Mouse (Mus musculus): ENCODE data around the gene Gm13271. TPM values are rescaled to one million over a fixed set of nuclear protein-coding genes. Genes with fewer than 3 reads are reported as not detected.

Gene Gm13271
- not detected for polyA plus RNA-seq (2014; fragmentation: Illumina TruSeq; extraction: RNeasy Lipid Tissue Mini Kit (QIAGEN cat#74804); ENCODE audit: low read depth, low replicate concordance)

DNA sequence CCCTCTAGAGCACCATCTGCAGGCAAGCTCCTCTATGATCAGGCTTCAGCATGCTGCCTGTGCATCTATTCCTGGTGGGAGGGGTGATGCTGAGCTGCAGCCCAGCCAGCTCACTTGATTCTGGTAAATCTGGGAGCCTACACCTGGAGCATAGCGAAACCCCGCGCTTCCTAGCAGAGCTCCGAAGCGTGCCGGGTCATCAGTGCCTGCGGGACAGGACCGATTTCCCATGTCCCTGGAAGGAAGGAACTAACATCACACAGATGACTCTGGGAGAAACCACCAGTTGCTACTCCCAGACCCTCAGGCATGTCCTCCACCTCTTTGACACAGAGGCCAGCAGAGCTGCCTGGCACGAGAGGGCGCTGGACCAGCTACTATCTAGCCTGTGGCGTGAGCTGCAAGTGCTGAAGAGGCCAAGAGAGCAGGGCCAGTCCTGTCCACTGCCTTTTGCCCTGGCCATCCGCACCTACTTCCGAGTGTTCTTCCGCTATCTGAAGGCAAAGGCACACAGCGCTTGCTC, at the start of gene Gm13271:
Gene Gm13271, plus strand, starts transcription at position 51 of the 523 bp plus-strand sequence.

DNA sequence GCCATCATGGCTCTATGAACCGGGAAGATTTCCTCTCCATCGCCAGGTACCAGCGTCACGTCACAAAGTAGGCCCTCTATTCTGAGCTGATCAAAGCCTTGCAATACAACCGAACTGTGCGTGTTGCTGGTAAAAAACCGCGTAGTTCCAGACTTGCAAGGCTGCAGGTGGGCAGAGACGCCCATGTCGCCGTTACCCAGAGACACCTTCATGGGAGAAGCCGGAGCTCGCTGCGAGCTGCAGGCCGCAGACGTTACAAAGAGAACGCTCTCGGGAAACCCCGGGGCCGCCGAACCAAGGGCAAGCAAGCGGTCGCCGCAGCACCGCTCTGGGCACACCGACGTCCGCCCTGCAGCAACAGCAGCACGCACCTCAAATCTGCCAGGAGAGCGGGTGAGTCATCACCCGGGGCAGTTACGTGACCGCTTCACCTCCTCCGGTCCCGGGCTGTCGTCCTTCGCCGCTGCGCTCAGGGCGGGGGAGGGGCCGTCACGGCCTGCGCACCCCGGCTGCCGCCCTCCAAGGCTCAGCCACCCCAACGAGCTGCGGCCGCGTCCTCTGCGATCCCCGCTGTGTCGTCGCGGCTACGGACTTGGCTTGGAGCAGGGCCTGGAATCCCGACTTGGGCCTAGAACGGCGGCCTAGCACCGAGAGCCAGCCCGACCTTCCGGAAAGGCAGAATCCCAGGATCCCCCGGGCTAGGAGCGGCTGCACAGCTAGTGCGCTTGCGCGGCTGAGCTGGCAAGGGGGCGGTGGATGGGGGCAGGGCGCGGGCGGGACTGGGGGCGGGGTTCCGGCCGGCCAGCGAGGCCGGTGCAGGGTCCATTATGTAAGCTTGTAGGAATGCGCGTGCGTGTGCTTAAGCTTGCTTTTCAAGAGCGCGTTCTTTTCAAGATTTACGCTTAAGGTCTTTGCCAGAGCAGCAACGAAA, 32.6 kb upstream of the Gm13271 start, which contains the start of the genes Gm26566 and Klhl9:
Gene Gm26566, plus strand, starts transcription at position 15 of the 931 bp plus-strand sequence.
Gene Klhl9, minus strand, starts transcription at position 675 of the 931 bp plus-strand sequence.

DNA sequence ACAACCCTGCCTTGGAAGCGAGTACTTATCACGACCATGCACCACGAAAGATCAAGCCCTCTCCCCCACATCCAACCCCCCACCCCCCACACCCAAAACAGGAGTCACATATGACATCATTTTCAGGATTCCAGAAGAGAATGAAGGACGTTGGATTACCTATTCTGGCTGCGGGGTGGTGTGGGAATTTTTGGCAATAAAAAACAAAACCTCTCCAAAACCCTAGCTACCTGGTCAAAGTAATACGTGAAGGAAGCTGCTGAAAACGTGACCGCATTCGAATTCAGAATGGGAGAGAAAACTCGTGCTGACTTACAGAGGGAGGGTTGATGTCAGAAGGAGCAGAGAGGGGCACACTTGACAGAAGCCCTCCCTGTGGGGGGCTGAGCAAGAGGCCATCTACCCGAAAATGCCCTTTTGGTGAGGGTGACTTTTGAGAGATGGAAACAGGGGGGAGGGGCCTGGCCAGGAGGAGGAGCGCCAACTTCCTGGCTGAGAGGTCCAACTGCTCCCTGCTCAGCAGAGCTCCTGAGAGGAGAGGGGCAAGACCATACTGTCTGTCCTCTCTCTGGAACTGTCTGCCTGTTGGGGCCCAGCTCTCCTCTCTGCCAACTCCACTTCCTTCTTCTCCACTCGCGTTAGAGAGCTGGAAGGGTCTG, 5.1 kb downstream of the Gm13271 start, which contains the start of gene Gm13283:
Gene Gm13283, plus strand, starts transcription at position 510 of the 659 bp plus-strand sequence.

DNA sequence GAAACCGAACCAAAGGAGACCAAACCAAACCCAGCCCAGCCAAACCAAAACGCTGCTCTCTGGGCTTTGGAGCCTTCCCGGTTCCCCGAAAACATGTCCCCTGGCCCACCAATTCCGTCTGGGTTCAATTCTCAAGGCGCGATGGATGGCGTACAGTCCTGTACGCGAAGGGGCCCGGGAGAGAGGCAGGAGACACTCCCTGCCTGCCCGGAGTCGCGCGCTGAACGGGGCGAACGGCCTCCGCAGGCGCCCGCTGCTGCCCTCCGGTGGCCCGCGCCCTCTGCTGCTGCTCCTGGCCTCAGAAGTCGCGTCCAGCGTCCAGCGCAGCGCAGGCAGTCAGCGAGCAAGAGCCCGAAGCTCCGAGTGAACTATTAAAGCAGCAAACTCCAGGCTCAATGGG, 18.9 kb downstream of the Gm13271 start, which contains the start of gene Gm13290:
Gene Gm13290, plus strand, starts transcription at position 301 of the 400 bp plus-strand sequence.

DNA sequence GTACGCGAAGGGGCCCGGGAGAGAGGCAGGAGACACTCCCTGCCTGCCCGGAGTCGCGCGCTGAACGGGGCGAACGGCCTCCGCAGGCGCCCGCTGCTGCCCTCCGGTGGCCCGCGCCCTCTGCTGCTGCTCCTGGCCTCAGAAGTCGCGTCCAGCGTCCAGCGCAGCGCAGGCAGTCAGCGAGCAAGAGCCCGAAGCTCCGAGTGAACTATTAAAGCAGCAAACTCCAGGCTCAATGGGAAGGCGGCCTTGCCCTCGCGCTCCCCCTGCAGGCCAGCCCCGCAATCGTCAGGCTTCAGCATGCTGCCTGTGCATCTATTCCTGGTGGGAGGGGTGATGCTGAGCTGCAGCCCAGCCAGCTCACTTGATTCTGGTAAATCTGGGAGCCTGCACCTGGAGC, 22.0 kb downstream of the Gm13271 start, which contains the start of gene Gm13289:
Gene Gm13289, plus strand, starts transcription at position 301 of the 400 bp plus-strand sequence.

DNA sequence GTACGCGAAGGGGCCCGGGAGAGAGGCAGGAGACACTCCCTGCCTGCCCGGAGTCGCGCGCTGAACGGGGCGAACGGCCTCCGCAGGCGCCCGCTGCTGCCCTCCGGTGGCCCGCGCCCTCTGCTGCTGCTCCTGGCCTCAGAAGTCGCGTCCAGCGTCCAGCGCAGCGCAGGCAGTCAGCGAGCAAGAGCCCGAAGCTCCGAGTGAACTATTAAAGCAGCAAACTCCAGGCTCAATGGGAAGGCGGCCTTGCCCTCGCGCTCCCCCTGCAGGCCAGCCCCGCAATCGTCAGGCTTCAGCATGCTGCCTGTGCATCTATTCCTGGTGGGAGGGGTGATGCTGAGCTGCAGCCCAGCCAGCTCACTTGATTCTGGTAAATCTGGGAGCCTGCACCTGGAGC, 24.9 kb downstream of the Gm13271 start, which contains the start of gene Gm13272:
Gene Gm13272, plus strand, starts transcription at position 301 of the 400 bp plus-strand sequence.

DNA sequence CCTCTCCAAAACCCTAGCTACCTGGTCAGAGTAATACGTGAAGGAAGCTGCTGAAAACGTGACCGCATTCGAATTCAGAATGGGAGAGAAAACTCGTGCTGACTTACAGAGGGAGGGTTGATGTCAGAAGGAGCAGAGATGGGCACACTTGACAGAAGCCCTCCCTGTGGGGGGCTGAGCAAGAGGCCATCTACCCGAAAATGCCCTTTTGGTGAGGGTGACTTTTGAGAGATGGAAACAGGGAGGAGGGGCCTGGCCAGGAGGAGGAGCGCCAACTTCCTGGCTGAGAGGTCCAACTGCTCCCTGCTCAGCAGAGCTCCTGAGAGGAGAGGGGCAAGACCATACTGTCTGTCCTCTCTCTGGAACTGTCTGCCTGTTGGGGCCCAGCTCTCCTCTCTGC, 27.2 kb downstream of the Gm13271 start, which contains the start of gene Ifnz:
Gene Ifnz, plus strand, starts transcription at position 301 of the 400 bp plus-strand sequence.

DNA sequence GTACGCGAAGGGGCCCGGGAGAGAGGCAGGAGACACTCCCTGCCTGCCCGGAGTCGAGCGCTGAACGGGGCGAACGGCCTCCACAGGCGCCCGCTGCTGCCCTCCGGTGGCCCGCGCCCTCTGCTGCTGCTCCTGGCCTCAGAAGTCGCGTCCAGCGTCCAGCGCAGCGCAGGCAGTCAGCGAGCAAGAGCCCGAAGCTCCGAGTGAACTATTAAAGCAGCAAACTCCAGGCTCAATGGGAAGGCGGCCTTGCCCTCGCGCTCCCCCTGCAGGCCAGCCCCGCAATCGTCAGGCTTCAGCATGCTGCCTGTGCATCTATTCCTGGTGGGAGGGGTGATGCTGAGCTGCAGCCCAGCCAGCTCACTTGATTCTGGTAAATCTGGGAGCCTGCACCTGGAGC, 30.7 kb downstream of the Gm13271 start, which contains the start of gene Gm13276:
Gene Gm13276, plus strand, starts transcription at position 301 of the 400 bp plus-strand sequence.

DNA sequence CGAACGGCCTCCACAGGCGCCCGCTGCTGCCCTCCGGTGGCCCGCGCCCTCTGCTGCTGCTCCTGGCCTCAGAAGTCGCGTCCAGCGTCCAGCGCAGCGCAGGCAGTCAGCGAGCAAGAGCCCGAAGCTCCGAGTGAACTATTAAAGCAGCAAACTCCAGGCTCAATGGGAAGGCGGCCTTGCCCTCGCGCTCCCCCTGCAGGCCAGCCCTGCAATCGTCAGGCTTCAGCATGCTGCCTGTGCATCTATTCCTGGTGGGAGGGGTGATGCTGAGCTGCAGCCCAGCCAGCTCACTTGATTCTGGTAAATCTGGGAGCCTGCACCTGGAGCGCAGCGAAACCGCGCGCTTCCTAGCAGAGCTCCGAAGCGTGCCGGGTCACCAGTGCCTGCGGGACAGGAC, 33.7 kb downstream of the Gm13271 start, which contains the start of gene Gm13277:
Gene Gm13277, plus strand, starts transcription at position 231 of the 400 bp plus-strand sequence.

DNA sequence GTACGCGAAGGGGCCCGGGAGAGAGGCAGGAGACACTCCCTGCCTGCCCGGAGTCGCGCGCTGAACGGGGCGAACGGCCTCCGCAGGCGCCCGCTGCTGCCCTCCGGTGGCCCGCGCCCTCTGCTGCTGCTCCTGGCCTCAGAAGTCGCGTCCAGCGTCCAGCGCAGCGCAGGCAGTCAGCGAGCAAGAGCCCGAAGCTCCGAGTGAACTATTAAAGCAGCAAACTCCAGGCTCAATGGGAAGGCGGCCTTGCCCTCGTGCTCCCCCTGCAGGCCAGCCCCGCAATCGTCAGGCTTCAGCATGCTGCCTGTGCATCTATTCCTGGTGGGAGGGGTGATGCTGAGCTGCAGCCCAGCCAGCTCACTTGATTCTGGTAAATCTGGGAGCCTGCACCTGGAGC, 36.6 kb downstream of the Gm13271 start, which contains the start of gene Gm13278:
Gene Gm13278, plus strand, starts transcription at position 301 of the 400 bp plus-strand sequence.

DNA sequence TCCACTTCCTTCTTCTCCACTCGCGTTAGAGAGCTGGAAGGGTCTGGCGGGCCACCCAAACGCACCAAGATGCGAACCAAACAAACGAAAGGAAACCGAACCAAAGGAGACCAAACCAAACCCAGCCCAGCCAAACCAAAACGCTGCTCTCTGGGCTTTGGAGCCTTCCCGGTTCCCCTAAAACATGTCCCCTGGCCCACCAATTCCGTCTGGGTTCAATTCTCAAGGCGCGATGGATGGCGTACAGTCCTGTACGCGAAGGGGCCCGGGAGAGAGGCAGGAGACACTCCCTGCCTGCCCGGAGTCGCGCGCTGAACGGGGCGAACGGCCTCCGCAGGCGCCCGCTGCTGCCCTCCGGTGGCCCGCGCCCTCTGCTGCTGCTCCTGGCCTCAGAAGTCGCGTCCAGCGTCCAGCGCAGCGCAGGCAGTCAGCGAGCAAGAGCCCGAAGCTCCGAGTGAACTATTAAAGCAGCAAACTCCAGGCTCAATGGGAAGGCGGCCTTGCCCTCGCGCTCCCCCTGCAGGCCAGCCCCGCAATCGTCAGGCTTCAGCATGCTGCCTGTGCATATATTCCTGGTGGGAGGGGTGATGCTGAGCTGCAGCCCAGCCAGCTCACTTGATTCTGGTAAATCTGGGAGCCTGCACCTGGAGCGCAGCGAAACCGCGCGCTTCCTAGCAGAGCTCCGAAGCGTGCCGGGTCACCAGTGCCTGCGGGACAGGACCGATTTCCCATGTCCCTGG, 39.4 kb downstream of the Gm13271 start, which contains the start of gene Gm13275:
Gene Gm13275, plus strand, starts transcription at position 552 of the 740 bp plus-strand sequence.

DNA sequence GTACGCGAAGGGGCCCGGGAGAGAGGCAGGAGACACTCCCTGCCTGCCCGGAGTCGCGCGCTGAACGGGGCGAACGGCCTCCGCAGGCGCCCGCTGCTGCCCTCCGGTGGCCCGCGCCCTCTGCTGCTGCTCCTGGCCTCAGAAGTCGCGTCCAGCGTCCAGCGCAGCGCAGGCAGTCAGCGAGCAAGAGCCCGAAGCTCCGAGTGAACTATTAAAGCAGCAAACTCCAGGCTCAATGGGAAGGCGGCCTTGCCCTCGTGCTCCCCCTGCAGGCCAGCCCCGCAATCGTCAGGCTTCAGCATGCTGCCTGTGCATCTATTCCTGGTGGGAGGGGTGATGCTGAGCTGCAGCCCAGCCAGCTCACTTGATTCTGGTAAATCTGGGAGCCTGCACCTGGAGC, 42.4 kb downstream of the Gm13271 start, which contains the start of gene Gm13279:
Gene Gm13279, plus strand, starts transcription at position 301 of the 400 bp plus-strand sequence.

DNA sequence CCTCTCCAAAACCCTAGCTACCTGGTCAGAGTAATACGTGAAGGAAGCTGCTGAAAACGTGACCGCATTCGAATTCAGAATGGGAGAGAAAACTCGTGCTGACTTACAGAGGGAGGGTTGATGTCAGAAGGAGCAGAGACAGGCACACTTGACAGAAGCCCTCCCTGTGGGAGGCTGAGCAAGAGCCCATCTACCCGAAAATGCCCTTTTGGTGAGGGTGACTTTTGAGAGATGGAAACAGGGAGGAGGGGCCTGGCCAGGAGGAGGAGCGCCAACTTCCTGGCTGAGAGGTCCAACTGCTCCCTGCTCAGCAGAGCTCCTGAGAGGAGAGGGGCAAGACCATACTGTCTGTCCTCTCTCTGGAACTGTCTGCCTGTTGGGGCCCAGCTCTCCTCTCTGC, 44.7 kb downstream of the Gm13271 start, which contains the start of gene Gm13285:
Gene Gm13285, plus strand, starts transcription at position 301 of the 400 bp plus-strand sequence.

DNA sequence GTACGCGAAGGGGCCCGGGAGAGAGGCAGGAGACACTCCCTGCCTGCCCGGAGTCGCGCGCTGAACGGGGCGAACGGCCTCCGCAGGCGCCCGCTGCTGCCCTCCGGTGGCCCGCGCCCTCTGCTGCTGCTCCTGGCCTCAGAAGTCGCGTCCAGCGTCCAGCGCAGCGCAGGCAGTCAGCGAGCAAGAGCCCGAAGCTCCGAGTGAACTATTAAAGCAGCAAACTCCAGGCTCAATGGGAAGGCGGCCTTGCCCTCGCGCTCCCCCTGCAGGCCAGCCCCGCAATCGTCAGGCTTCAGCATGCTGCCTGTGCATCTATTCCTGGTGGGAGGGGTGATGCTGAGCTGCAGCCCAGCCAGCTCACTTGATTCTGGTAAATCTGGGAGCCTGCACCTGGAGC, 48.3 kb downstream of the Gm13271 start, which contains the start of gene Gm13287:
Gene Gm13287, plus strand, starts transcription at position 301 of the 400 bp plus-strand sequence.

Other genes with a start within 250 kb of the Gm13271 start
- gene Ifnb1, start 232.1 kb upstream of the Gm13271 start, polyA plus RNA-seq (2014; fragmentation: Illumina TruSeq; extraction: RNeasy Lipid Tissue Mini Kit (QIAGEN cat#74804); ENCODE audit: low read depth, low replicate concordance): not detected
- gene Ifna15, start 196.6 kb upstream of the Gm13271 start, polyA plus RNA-seq (2014; fragmentation: Illumina TruSeq; extraction: RNeasy Lipid Tissue Mini Kit (QIAGEN cat#74804); ENCODE audit: low read depth, low replicate concordance): not detected
- not detected for gene Ifna14, start 183.1 kb upstream of the Gm13271 start, polyA plus RNA-seq (2014; fragmentation: Illumina TruSeq; extraction: RNeasy Lipid Tissue Mini Kit (QIAGEN cat#74804); ENCODE audit: low read depth, low replicate concordance)
- not detected for gene Ifna9, start 162.5 kb upstream of the Gm13271 start, polyA plus RNA-seq (2014; fragmentation: Illumina TruSeq; extraction: RNeasy Lipid Tissue Mini Kit (QIAGEN cat#74804); ENCODE audit: low read depth, low replicate concordance)
- gene Ifna12, start 151.5 kb upstream of the Gm13271 start, polyA plus RNA-seq (2014; fragmentation: Illumina TruSeq; extraction: RNeasy Lipid Tissue Mini Kit (QIAGEN cat#74804); ENCODE audit: low read depth, low replicate concordance): not detected
- gene C87499, start 120.5 kb upstream of the Gm13271 start, polyA plus RNA-seq (2014; fragmentation: Illumina TruSeq; extraction: RNeasy Lipid Tissue Mini Kit (QIAGEN cat#74804); ENCODE audit: low read depth, low replicate concordance): not detected
- not detected for gene Ifna13, start 110.4 kb upstream of the Gm13271 start, polyA plus RNA-seq (2014; fragmentation: Illumina TruSeq; extraction: RNeasy Lipid Tissue Mini Kit (QIAGEN cat#74804); ENCODE audit: low read depth, low replicate concordance)
- gene Ifna16, start 77.9 kb upstream of the Gm13271 start, polyA plus RNA-seq (2014; fragmentation: Illumina TruSeq; extraction: RNeasy Lipid Tissue Mini Kit (QIAGEN cat#74804); ENCODE audit: low read depth, low replicate concordance): not detected
- gene Ifna2, start 71.0 kb upstream of the Gm13271 start, polyA plus RNA-seq (2014; fragmentation: Illumina TruSeq; extraction: RNeasy Lipid Tissue Mini Kit (QIAGEN cat#74804); ENCODE audit: low read depth, low replicate concordance): not detected
- gene Ifnab, start 63.5 kb upstream of the Gm13271 start, polyA plus RNA-seq (2014; fragmentation: Illumina TruSeq; extraction: RNeasy Lipid Tissue Mini Kit (QIAGEN cat#74804); ENCODE audit: low read depth, low replicate concordance): not detected
- gene Gm26566, start 33.1 kb upstream of the Gm13271 start, polyA plus RNA-seq (2014; fragmentation: Illumina TruSeq; extraction: RNeasy Lipid Tissue Mini Kit (QIAGEN cat#74804); ENCODE audit: low read depth, low replicate concordance): 0.62 TPM
- gene Klhl9, start 32.4 kb upstream of the Gm13271 start, polyA plus RNA-seq (2014; fragmentation: Illumina TruSeq; extraction: RNeasy Lipid Tissue Mini Kit (QIAGEN cat#74804); ENCODE audit: low read depth, low replicate concordance): 33.9 TPM
- gene Gm13283, start 5.3 kb downstream of the Gm13271 start, polyA plus RNA-seq (2014; fragmentation: Illumina TruSeq; extraction: RNeasy Lipid Tissue Mini Kit (QIAGEN cat#74804); ENCODE audit: low read depth, low replicate concordance): not detected
- not detected for gene Gm13290, start 19.0 kb downstream of the Gm13271 start, polyA plus RNA-seq (2014; fragmentation: Illumina TruSeq; extraction: RNeasy Lipid Tissue Mini Kit (QIAGEN cat#74804); ENCODE audit: low read depth, low replicate concordance)
- gene Gm13289, start 22.1 kb downstream of the Gm13271 start, polyA plus RNA-seq (2014; fragmentation: Illumina TruSeq; extraction: RNeasy Lipid Tissue Mini Kit (QIAGEN cat#74804); ENCODE audit: low read depth, low replicate concordance): not detected
- gene Gm13272, start 25.0 kb downstream of the Gm13271 start, polyA plus RNA-seq (2014; fragmentation: Illumina TruSeq; extraction: RNeasy Lipid Tissue Mini Kit (QIAGEN cat#74804); ENCODE audit: low read depth, low replicate concordance): not detected
- not detected for gene Ifnz, start 27.3 kb downstream of the Gm13271 start, polyA plus RNA-seq (2014; fragmentation: Illumina TruSeq; extraction: RNeasy Lipid Tissue Mini Kit (QIAGEN cat#74804); ENCODE audit: low read depth, low replicate concordance)
- gene Gm13276, start 30.8 kb downstream of the Gm13271 start, polyA plus RNA-seq (2014; fragmentation: Illumina TruSeq; extraction: RNeasy Lipid Tissue Mini Kit (QIAGEN cat#74804); ENCODE audit: low read depth, low replicate concordance): not detected
- gene Gm13277, start 33.8 kb downstream of the Gm13271 start, polyA plus RNA-seq (2014; fragmentation: Illumina TruSeq; extraction: RNeasy Lipid Tissue Mini Kit (QIAGEN cat#74804); ENCODE audit: low read depth, low replicate concordance): not detected
- not detected for gene Gm13278, start 36.7 kb downstream of the Gm13271 start, polyA plus RNA-seq (2014; fragmentation: Illumina TruSeq; extraction: RNeasy Lipid Tissue Mini Kit (QIAGEN cat#74804); ENCODE audit: low read depth, low replicate concordance)
- gene Gm13275, start 39.6 kb downstream of the Gm13271 start, polyA plus RNA-seq (2014; fragmentation: Illumina TruSeq; extraction: RNeasy Lipid Tissue Mini Kit (QIAGEN cat#74804); ENCODE audit: low read depth, low replicate concordance): not detected
- not detected for gene Gm13279, start 42.5 kb downstream of the Gm13271 start, polyA plus RNA-seq (2014; fragmentation: Illumina TruSeq; extraction: RNeasy Lipid Tissue Mini Kit (QIAGEN cat#74804); ENCODE audit: low read depth, low replicate concordance)
- not detected for gene Gm13285, start 44.8 kb downstream of the Gm13271 start, polyA plus RNA-seq (2014; fragmentation: Illumina TruSeq; extraction: RNeasy Lipid Tissue Mini Kit (QIAGEN cat#74804); ENCODE audit: low read depth, low replicate concordance)
- gene Gm13287, start 48.4 kb downstream of the Gm13271 start, polyA plus RNA-seq (2014; fragmentation: Illumina TruSeq; extraction: RNeasy Lipid Tissue Mini Kit (QIAGEN cat#74804); ENCODE audit: low read depth, low replicate concordance): not detected
- gene Gm13288, start 50.7 kb downstream of the Gm13271 start, polyA plus RNA-seq (2014; fragmentation: Illumina TruSeq; extraction: RNeasy Lipid Tissue Mini Kit (QIAGEN cat#74804); ENCODE audit: low read depth, low replicate concordance): not detected
- not detected for gene Ifna7, start 61.4 kb downstream of the Gm13271 start, polyA plus RNA-seq (2014; fragmentation: Illumina TruSeq; extraction: RNeasy Lipid Tissue Mini Kit (QIAGEN cat#74804); ENCODE audit: low read depth, low replicate concordance)
- gene Ifna11, start 65.1 kb downstream of the Gm13271 start, polyA plus RNA-seq (2014; fragmentation: Illumina TruSeq; extraction: RNeasy Lipid Tissue Mini Kit (QIAGEN cat#74804); ENCODE audit: low read depth, low replicate concordance): not detected
- not detected for gene Ifna6, start 72.5 kb downstream of the Gm13271 start, polyA plus RNA-seq (2014; fragmentation: Illumina TruSeq; extraction: RNeasy Lipid Tissue Mini Kit (QIAGEN cat#74804); ENCODE audit: low read depth, low replicate concordance)
- not detected for gene Ifna5, start 80.7 kb downstream of the Gm13271 start, polyA plus RNA-seq (2014; fragmentation: Illumina TruSeq; extraction: RNeasy Lipid Tissue Mini Kit (QIAGEN cat#74804); ENCODE audit: low read depth, low replicate concordance)
- not detected for gene Ifna4, start 87.0 kb downstream of the Gm13271 start, polyA plus RNA-seq (2014; fragmentation: Illumina TruSeq; extraction: RNeasy Lipid Tissue Mini Kit (QIAGEN cat#74804); ENCODE audit: low read depth, low replicate concordance)
- not detected for gene Ifna1, start 95.2 kb downstream of the Gm13271 start, polyA plus RNA-seq (2014; fragmentation: Illumina TruSeq; extraction: RNeasy Lipid Tissue Mini Kit (QIAGEN cat#74804); ENCODE audit: low read depth, low replicate concordance)
- gene Ifne, start 125.3 kb downstream of the Gm13271 start, polyA plus RNA-seq (2014; fragmentation: Illumina TruSeq; extraction: RNeasy Lipid Tissue Mini Kit (QIAGEN cat#74804); ENCODE audit: low read depth, low replicate concordance): not detected

All from adipose tissue, adult 10 weeks (tissue).